Mouse (Mus musculus): Measurements from ENCODE around the gene Mfsd4a.

- peak; percentile 94 for TF ChIP-seq CTCF (IDR thresholded peaks at IDR 0.05; ENCODE audit: low read depth)
- no peak for TF ChIP-seq EP300 (optimal IDR thresholded peaks at IDR 0.05)
Observed at GRCm38 (mm10) chr1:131981378-131982013, 86.4 kb downstream of the Mfsd4a start.
